Mouse (Mus musculus): ENCODE results near the gene Zfp503.

- no peak for TF ChIP-seq POLR2A (IDR thresholded peaks at IDR 0.05; ENCODE audit: low read depth, low read length)
- TF ChIP-seq CTCF (IDR thresholded peaks at IDR 0.05; ENCODE audit: extremely low read depth, insufficient read depth, insufficient read length, insufficient replicate concordance), result no peak
Measured at GRCm38 (mm10) chr14:21985426-21985931, 3.9 kb downstream of the Zfp503 start.

Data from spleen, adult 2 months (tissue).